In genomic region chr7:109792759-109793158, GRCm38 (mm10) we compare ENCODE assay signal across 8 mouse cellular contexts. TPM values are rescaled to one million over a fixed set of nuclear protein-coding genes. Genes with fewer than 3 reads are reported as not detected.
DNase-seq lines count a peak whose midpoint lies in the region; ATAC-seq and TF ChIP-seq lines count a peak whose summit lies in the region.
"Had no signal": no experiment of that assay in that cellular context is flagged by ENCODE, and none has a peak within 500 bp of the region (broad histone marks: within the 10 kb centered on the region; RNA-seq: fewer than 3 reads in every experiment).

No protein-coding gene starts in this region.

- no peaks in the 10 kb centered on the region for H3K27me3 ChIP-seq in hindbrain, postnatal 0 days (ENCODE audit: insufficient read depth, low read length)
- no peaks in the 10 kb centered on the region for H3K27me3 ChIP-seq in limb, embryonic 10.5 days (ENCODE audit: low read depth, poor library complexity, severe bottlenecking)
- H3K27me3 ChIP-seq: neural tube, embryonic 13.5 days had no signal

- peak; percentile 83 for TF ChIP-seq CTCF in hindbrain, postnatal 0 days (IDR thresholded peaks at IDR 0.05; ENCODE audit: low read depth)

- peak; percentile 43 for DNase-seq in right cerebral cortex, adult 18-20 months
- DNase-seq in right cerebral cortex, postnatal 25 days = no peak
- peak; percentile 65 to 83 for DNase-seq in cerebellum, postnatal 36 days
- DNase-seq in hindbrain, postnatal 0 days (ENCODE audit: low spot score) = peak; percentile 82
- DNase-seq in limb, embryonic 10.5 days (ENCODE audit: low spot score) = peak; percentile 57
- DNase-seq in retina, embryonic 14.5 days (ENCODE audit: low spot score) = peak; percentile 85

- no peaks in the 10 kb centered on the region for H3K9me3 ChIP-seq in hindbrain, postnatal 0 days (ENCODE audit: low read length)
- no peaks in the 10 kb centered on the region for H3K9me3 ChIP-seq in limb, embryonic 10.5 days (replicated peaks)
- H3K9me3 ChIP-seq: neural tube, embryonic 13.5 days had no signal

- no peaks in the 10 kb centered on the region for H3K4me1 ChIP-seq in hindbrain, postnatal 0 days (ENCODE audit: insufficient read depth, low read length)
- no peaks in the 10 kb centered on the region for H3K4me1 ChIP-seq in limb, embryonic 10.5 days

- H3K27ac ChIP-seq in hindbrain, postnatal 0 days = no peak overlapping the region
- H3K27ac ChIP-seq in limb, embryonic 10.5 days = no peak overlapping the region
- H3K27ac ChIP-seq: neural tube, embryonic 13.5 days had no signal

- 77% methylated on average over 2 of the region's 2 CpGs for WGBS in hindbrain, postnatal 0 days
- WGBS in limb, embryonic 10.5 days = 78% methylated on average over 2 of the region's 2 CpGs

- no peaks in the 10 kb centered on the region for H3K36me3 ChIP-seq in hindbrain, postnatal 0 days (ENCODE audit: insufficient read depth, low read length)
- H3K36me3 ChIP-seq in limb, embryonic 10.5 days = no peaks in the 10 kb centered on the region
- H3K36me3 ChIP-seq: neural tube, embryonic 13.5 days had no signal

- H3K4me2 ChIP-seq in hindbrain, postnatal 0 days (ENCODE audit: low read depth, low read length) = no peak overlapping the region
- H3K4me2 ChIP-seq: neural tube, embryonic 13.5 days had no signal

- H3K9ac ChIP-seq in hindbrain, postnatal 0 days (replicated peaks; ENCODE audit: low read length) = no peak overlapping the region
- H3K9ac ChIP-seq: neural tube, embryonic 13.5 days had no signal

- ATAC-seq in activated CD4-positive, CD25-positive, alpha-beta regulatory T cell, adult 4 months = peak; percentile 69
- ATAC-seq in hindbrain, postnatal 0 days = peak; percentile 51; the same call in 1 of the 2 replicates

- H3K4me3 ChIP-seq in hindbrain, postnatal 0 days (ENCODE audit: low read length) = no peak overlapping the region
- H3K4me3 ChIP-seq in limb, embryonic 10.5 days = no peak overlapping the region
- H3K4me3 ChIP-seq: neural tube, embryonic 13.5 days had no signal

RNA-seq across cellular contexts. Expression of gene Nrip3, which starts 10.9 kb away (rescaled TPM):
- under 1 TPM; 0.46 to 0.61 TPM for polyA plus RNA-seq in activated CD4-positive, CD25-positive, alpha-beta regulatory T cell, adult 4 months (2017; shearing (Covaris generic))
- total RNA-seq in hindbrain, postnatal 0 days (2014; rRNA removed) = 24.4 and 25.9 TPM in 2 replicates
- polyA plus RNA-seq in hindbrain, postnatal 0 days (2015; fragmentation: Nextera tagmentation; extraction: Ambion mirVana) = 24.4 and 25.0 TPM in 2 replicates
- polyA plus RNA-seq in limb, embryonic 10.5 days (2016; fragmentation: Nextera tagmentation; extraction: Ambion mirVana) = 0.08 and 0.11 TPM in 2 replicates

RNA-seq across cellular contexts. Expression of gene Tmem9b, which starts 40.1 kb away (rescaled TPM):
- polyA plus RNA-seq in activated CD4-positive, CD25-positive, alpha-beta regulatory T cell, adult 4 months (2017; shearing (Covaris generic)) = 100 to 1,000 TPM; 118 to 122 TPM
- 224 and 308 TPM in 2 replicates for total RNA-seq in hindbrain, postnatal 0 days (2014; rRNA removed)
- 159 and 163 TPM in 2 replicates for polyA plus RNA-seq in hindbrain, postnatal 0 days (2015; fragmentation: Nextera tagmentation; extraction: Ambion mirVana)
- polyA plus RNA-seq in limb, embryonic 10.5 days (2016; fragmentation: Nextera tagmentation; extraction: Ambion mirVana) = 17.3 and 18.0 TPM in 2 replicates

Comparison
In these comparisons a context has a peak if more than half of its experiments do, and no peak if none do; other contexts are left out.
1. RNA of gene Nrip3, which starts 10.9 kb away (polyA plus RNA-seq): 24.4 to 25.0 TPM in hindbrain, postnatal 0 days; 0.46 to 0.61 TPM in activated CD4-positive, CD25-positive, alpha-beta regulatory T cell, adult 4 months and 0.08 to 0.11 TPM in limb, embryonic 10.5 days; every median in the first group is over 10 times any median in the second.